Mouse (Mus musculus) kidney, adult 2 months (tissue): ENCODE data around the gene Zfp646. TPM values are rescaled to one million over a fixed set of nuclear protein-coding genes. Genes with fewer than 3 reads are reported as not detected.

ENCODE experiments used
- DNase-seq: peaks from one replicate; pipeline ENCODE4 v3.0.0; 2021
- H3K27ac ChIP-seq: fragments of 200-500 bp; 2 replicates; pipeline ENCODE4 v1.5.1; 2012; ENCODE audit warnings: low read depth, low read length, control low read depth, inconsistent platforms; ENCODE audit not compliant: insufficient read depth
- H3K27me3 ChIP-seq: fragments of 200-500 bp; replicated peaks from 2 replicates; pipeline ENCODE4 v1.6.1; 2012; ENCODE audit warnings: mild to moderate bottlenecking, moderate library complexity, low read length, inconsistent platforms; ENCODE audit not compliant: control insufficient read depth, insufficient read depth
- H3K36me3 ChIP-seq: fragments of 200-500 bp; 2 replicates; pipeline ENCODE4 v1.6.1; 2012; ENCODE audit warnings: mild to moderate bottlenecking, moderate library complexity, low read length, inconsistent platforms; ENCODE audit not compliant: control insufficient read depth, insufficient read depth
- H3K4me1 ChIP-seq: fragments of 200-500 bp; 2 replicates; pipeline ENCODE4 v1.6.1; 2011; ENCODE audit warnings: low read length; ENCODE audit not compliant: control insufficient read depth, insufficient read depth
- H3K4me3 ChIP-seq: fragments of 200-500 bp; 2 replicates; pipeline ENCODE4 v1.5.1; 2011; ENCODE audit warnings: mild to moderate bottlenecking, low read depth, low read length, control low read depth; ENCODE audit not compliant: insufficient read depth
- CTCF ChIP-seq: fragments of 200-500 bp; conservative IDR thresholded peaks from 2 replicates; pipeline ENCODE4 v1.5.1; 2011; ENCODE audit warnings: low read depth, mild to moderate bottlenecking, control low read depth, low read length, moderate library complexity, mixed read lengths; ENCODE audit not compliant: insufficient read depth, insufficient read length
- POLR2A ChIP-seq: fragments of 200-500 bp; IDR thresholded peaks from one replicate; pipeline ENCODE4 v1.6.1; 2011; ENCODE audit warnings: low read depth, low read length, control low read depth
- WGBS: fragments of 180-500 bp; shearing (Covaris S2); methylation state at CpG from one replicate; pipeline ENCODE4 v1.1.7; 2018; 5-methylcytosine and 5-hydroxymethylcytosine counted together
- polyA plus RNA-seq: library from polyadenylated mRNA; depleted of rRNA; stranded (reverse); fragments of >200 nt; gene quantifications from 2 replicates; pipeline ENCODE4 v1.2.3, GENCODE M21; 2012

Zfp646 gene
- polyA plus RNA-seq, 1 experiment = 11.9 TPM

- Histone ChIP-seq H3K36me3 (no peaks in the 10 kb centered on the region), H3K27ac (peak overlapping the region; percentile 94), H3K4me1 (peaks cover 4% of the 10 kb centered on the region; the same call in 1 of the 2 replicates), H3K4me3 (peak overlapping the region; percentile 89), H3K27me3 (no peaks in the 10 kb centered on the region)
- under 1% methylated on average over 40 of the region's 40 CpGs for WGBS
- TF ChIP-seq POLR2A = peak; percentile 78
- no peak for TF ChIP-seq CTCF
- DNase-seq = peak; percentile 93
Measured at GRCm38 (mm10) chr7:127842001-127842718, 33.9 kb upstream of the Zfp646 start.

DNA sequence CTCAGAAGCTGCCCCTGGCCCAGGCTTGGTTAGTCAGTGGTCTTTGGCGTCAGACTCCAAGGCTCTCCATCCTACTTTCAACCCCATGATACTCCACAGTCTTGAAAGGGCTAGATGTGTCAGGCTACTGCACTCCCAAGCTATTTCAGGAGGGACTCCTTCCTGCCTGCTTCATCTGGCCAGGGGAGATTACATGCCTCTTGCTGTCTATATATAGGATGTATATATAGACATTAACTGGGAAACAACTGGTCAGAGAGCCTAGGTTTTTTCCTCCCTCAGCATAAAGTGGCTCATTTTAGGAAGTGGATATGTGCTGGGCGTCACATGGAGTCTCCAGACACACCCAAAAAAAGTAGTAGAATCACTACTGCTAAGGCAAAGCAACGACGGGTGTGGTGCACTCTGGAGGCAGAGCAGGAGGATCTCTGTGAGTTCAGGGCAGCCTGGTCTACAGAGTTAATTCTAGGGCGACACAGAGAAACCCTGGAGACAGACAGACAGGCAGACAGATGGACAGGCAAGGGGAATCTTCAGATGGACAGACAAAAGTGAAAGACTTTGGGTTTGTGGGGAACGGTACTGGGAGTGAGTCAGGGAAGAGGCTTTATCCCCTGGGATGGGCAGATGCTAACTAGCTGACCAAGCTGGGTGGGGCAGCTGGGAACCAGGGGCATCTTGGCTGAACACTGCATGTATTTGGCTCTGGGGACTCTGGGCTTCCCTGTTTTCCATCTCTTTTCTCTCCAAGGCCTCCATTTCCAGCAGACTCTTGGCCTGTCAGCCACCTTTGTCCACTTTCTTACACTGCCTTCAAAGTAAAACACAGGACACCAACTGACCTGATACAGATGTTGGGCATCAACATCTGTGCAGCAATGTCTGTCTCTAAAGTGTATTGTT lies 25.8 kb upstream of the Zfp646 start:
- Histone ChIP-seq H3K4me3 (no peak overlapping the region), H3K27ac (no peak overlapping the region), H3K27me3 (no peaks in the 10 kb centered on the region), H3K4me1 (no peaks in the 10 kb centered on the region), H3K36me3 (no peaks in the 10 kb centered on the region)
- no peak for DNase-seq
- WGBS = 86% methylated on average over 6 of the region's 6 CpGs
- TF ChIP-seq POLR2A = no peak
- no peak for TF ChIP-seq CTCF

DNA sequence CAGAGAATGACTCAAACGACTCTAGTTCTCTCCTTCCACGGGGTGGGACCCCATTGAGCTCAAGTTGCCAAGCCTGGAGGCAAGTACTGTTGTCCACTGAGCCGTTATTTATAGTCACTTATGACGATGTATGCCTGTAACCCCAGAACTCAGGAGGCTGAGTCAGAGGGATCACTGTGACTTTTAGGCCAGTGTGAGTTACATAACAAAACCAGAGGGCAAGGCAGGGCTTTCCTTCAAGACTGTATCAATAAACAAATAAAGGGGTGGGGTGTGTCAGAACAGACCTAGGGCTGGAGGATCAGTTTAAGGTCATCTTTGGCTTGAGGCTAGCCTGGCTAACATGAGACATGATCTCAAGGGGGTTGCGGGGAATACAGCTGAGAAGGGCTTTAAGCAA lies 25.1 kb upstream of the Zfp646 start:
- no peak overlapping the region for H3K27ac ChIP-seq
- no peaks in the 10 kb centered on the region for H3K36me3 ChIP-seq
- no peak for DNase-seq
- H3K4me1 ChIP-seq = no peaks in the 10 kb centered on the region
- WGBS = 39% methylated on average over 5 of the region's 5 CpGs
- H3K4me3 ChIP-seq = no peak overlapping the region
- TF ChIP-seq POLR2A (no peak), CTCF (no peak)
- no peaks in the 10 kb centered on the region for H3K27me3 ChIP-seq

DNA sequence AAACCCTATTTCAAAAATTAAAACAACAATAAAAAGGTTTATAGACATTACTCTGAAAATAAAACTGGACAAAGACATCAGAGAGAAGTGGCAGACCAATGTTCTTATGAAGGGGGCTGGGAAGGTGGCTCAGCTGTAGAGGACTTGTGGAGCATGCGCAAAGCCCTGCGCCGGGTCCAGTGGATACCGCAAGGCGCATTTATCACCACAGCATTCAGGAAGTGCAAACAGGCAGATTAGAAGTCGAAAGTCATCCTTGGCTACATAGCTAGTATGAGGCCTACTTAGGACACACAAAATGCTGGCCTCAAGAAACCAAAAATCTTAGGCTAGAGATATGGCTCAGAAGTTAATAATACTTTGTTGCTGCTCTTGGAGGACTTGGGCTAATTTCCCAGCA lies 17.8 kb upstream of the Zfp646 start:
- TF ChIP-seq CTCF (no peak), POLR2A (no peak)
- Histone ChIP-seq H3K36me3 (no peaks in the 10 kb centered on the region), H3K4me3 (no peak overlapping the region), H3K4me1 (no peaks in the 10 kb centered on the region), H3K27ac (no peak overlapping the region), H3K27me3 (no peaks in the 10 kb centered on the region)
- WGBS = 88% methylated on average over 6 of the region's 6 CpGs
- no peak for DNase-seq

- no peaks in the 10 kb centered on the region for H3K4me1 ChIP-seq
- WGBS = 95% methylated on average over 12 of the region's 12 CpGs
- H3K27ac ChIP-seq = no peak overlapping the region
- DNase-seq = no peak
- H3K36me3 ChIP-seq = no peaks in the 10 kb centered on the region
- H3K4me3 ChIP-seq = no peak overlapping the region
- no peaks in the 10 kb centered on the region for H3K27me3 ChIP-seq
- TF ChIP-seq CTCF = no peak
Measured at GRCm38 (mm10) chr7:127866434-127866833, 9.6 kb upstream of the Zfp646 start.

DNA sequence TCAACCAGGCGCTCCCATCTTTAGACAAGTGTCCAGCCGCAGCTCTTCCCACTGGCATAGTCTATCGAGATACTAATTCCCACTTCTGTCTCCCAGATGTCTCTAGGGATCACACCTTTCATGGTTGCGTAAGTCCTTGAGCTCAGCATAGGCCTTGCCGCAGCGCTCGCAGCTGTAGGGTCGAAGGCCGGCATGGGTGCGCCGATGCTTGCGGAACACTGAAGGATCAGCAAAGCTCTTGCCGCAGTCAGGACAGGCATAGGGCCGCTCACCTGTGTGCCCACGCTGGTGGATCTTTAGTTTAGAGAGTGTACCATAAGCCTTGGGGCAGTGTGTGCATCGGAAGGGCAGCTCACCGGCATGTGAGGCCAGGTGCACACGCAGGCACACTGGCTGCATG lies 8.4 kb upstream of the Zfp646 start:
- DNase-seq = no peak
- no peak for TF ChIP-seq CTCF
- TF ChIP-seq POLR2A = no peak
- Histone ChIP-seq H3K27ac (no peak overlapping the region), H3K36me3 (no peaks in the 10 kb centered on the region), H3K4me1 (no peaks in the 10 kb centered on the region), H3K27me3 (no peaks in the 10 kb centered on the region), H3K4me3 (no peak overlapping the region)
- WGBS = 96% methylated on average over 18 of the region's 18 CpGs
